Mouse (Mus musculus): Measurements from ENCODE around the gene Smyd3. TPM values are rescaled to one million over a fixed set of nuclear protein-coding genes. Genes with fewer than 3 reads are reported as not detected.

Smyd3 gene
- polyA plus RNA-seq, 1 experiment from 2014 or later, result 24.0 TPM

GRCm38 (mm10) chr1:179012273-179012672 is 505.6 kb downstream of the Smyd3 start:
- ATAC-seq (ENCODE audit: insufficient number of reproducible peaks, insufficient read depth, low FRiP score, low read depth), result no peak
- Histone ChIP-seq H3K36me3 (ENCODE audit: control insufficient read depth, insufficient read depth, low read length) (no peaks in the 10 kb centered on the region), H3K27ac (ENCODE audit: low read length) (no peak overlapping the region), H3K4me2 (replicated peaks; ENCODE audit: low read depth, low read length) (no peak overlapping the region), H3K4me1 (ENCODE audit: control insufficient read depth, insufficient read depth, low read length) (no peaks in the 10 kb centered on the region), H3K4me3 (ENCODE audit: low read depth, low read length) (no peak overlapping the region), H3K27me3 (ENCODE audit: control insufficient read depth, insufficient read depth, low read length) (no peaks in the 10 kb centered on the region), H3K9me3 (ENCODE audit: control insufficient read depth, low read depth, low read length) (no peaks in the 10 kb centered on the region), H3K9ac (replicated peaks; ENCODE audit: low read depth, low read length) (no peak overlapping the region)
- 81% methylated on average over 4 of the region's 4 CpGs for WGBS

GRCm38 (mm10) chr1:179010756-179011155 is 507.1 kb downstream of the Smyd3 start:
- Histone ChIP-seq H3K4me2 (replicated peaks; ENCODE audit: low read depth, low read length) (no peak overlapping the region), H3K9me3 (ENCODE audit: control insufficient read depth, low read depth, low read length) (no peaks in the 10 kb centered on the region), H3K27me3 (ENCODE audit: control insufficient read depth, insufficient read depth, low read length) (no peaks in the 10 kb centered on the region), H3K4me3 (ENCODE audit: low read depth, low read length) (no peak overlapping the region), H3K4me1 (ENCODE audit: control insufficient read depth, insufficient read depth, low read length) (no peaks in the 10 kb centered on the region), H3K27ac (ENCODE audit: low read length) (no peak overlapping the region), H3K9ac (replicated peaks; ENCODE audit: low read depth, low read length) (no peak overlapping the region), H3K36me3 (ENCODE audit: control insufficient read depth, insufficient read depth, low read length) (no peaks in the 10 kb centered on the region)
- 90% methylated on average over 3 of the region's 3 CpGs for WGBS
- no peak for ATAC-seq (ENCODE audit: insufficient number of reproducible peaks, insufficient read depth, low FRiP score, low read depth)

- Histone ChIP-seq H3K27me3 (ENCODE audit: control insufficient read depth, insufficient read depth, low read length) (no peaks in the 10 kb centered on the region), H3K4me3 (ENCODE audit: low read depth, low read length) (no peak overlapping the region), H3K36me3 (ENCODE audit: control insufficient read depth, insufficient read depth, low read length) (no peaks in the 10 kb centered on the region), H3K9me3 (ENCODE audit: control insufficient read depth, low read depth, low read length) (no peaks in the 10 kb centered on the region), H3K9ac (replicated peaks; ENCODE audit: low read depth, low read length) (no peak overlapping the region), H3K4me1 (ENCODE audit: control insufficient read depth, insufficient read depth, low read length) (no peaks in the 10 kb centered on the region), H3K27ac (ENCODE audit: low read length) (no peak overlapping the region), H3K4me2 (replicated peaks; ENCODE audit: low read depth, low read length) (no peak overlapping the region)
- no peak for ATAC-seq (ENCODE audit: insufficient number of reproducible peaks, insufficient read depth, low FRiP score, low read depth)
- whole genome bisulfite sequencing, result 53% methylated on average over 3 of the region's 3 CpGs
Measured at GRCm38 (mm10) chr1:179009911-179010310, 507.9 kb downstream of the Smyd3 start.

- no peak for ATAC-seq (ENCODE audit: insufficient number of reproducible peaks, insufficient read depth, low FRiP score, low read depth)
- no peak overlapping the region for H3K27ac ChIP-seq (ENCODE audit: low read length)
- no peaks in the 10 kb centered on the region for H3K36me3 ChIP-seq (ENCODE audit: control insufficient read depth, insufficient read depth, low read length)
- H3K27me3 ChIP-seq (ENCODE audit: control insufficient read depth, insufficient read depth, low read length), result no peaks in the 10 kb centered on the region
- no peak overlapping the region for H3K4me3 ChIP-seq (ENCODE audit: low read depth, low read length)
- peaks cover 4% of the 10 kb centered on the region; the same call in 1 of the 2 replicates for H3K4me1 ChIP-seq (ENCODE audit: control insufficient read depth, insufficient read depth, low read length)
- H3K4me2 ChIP-seq (replicated peaks; ENCODE audit: low read depth, low read length), result no peak overlapping the region
- H3K9ac ChIP-seq (replicated peaks; ENCODE audit: low read depth, low read length), result no peak overlapping the region
- 71% methylated on average over 7 of the region's 7 CpGs for WGBS
- no peaks in the 10 kb centered on the region for H3K9me3 ChIP-seq (ENCODE audit: control insufficient read depth, low read depth, low read length)
Measured at GRCm38 (mm10) chr1:179004133-179004866, 513.5 kb downstream of the Smyd3 start.

- Histone ChIP-seq H3K4me3 (ENCODE audit: low read depth, low read length) (no peak overlapping the region), H3K27me3 (ENCODE audit: control insufficient read depth, insufficient read depth, low read length) (no peaks in the 10 kb centered on the region), H3K36me3 (ENCODE audit: control insufficient read depth, insufficient read depth, low read length) (no peaks in the 10 kb centered on the region), H3K9me3 (ENCODE audit: control insufficient read depth, low read depth, low read length) (no peaks in the 10 kb centered on the region), H3K4me1 (ENCODE audit: control insufficient read depth, insufficient read depth, low read length) (peaks cover 4% of the 10 kb centered on the region; the same call in 1 of the 2 replicates), H3K27ac (ENCODE audit: low read length) (no peak overlapping the region), H3K4me2 (replicated peaks; ENCODE audit: low read depth, low read length) (no peak overlapping the region), H3K9ac (replicated peaks; ENCODE audit: low read depth, low read length) (no peak overlapping the region)
- 87% methylated on average over 5 of the region's 5 CpGs for WGBS
- no peak for ATAC-seq (ENCODE audit: insufficient number of reproducible peaks, insufficient read depth, low FRiP score, low read depth)
Measured at GRCm38 (mm10) chr1:179003406-179004132, 514.3 kb downstream of the Smyd3 start.

GRCm38 (mm10) chr1:178999876-179000528 is 517.8 kb downstream of the Smyd3 start:
- Histone ChIP-seq H3K27ac (ENCODE audit: low read length) (no peak overlapping the region), H3K4me3 (ENCODE audit: low read depth, low read length) (no peak overlapping the region), H3K4me1 (ENCODE audit: control insufficient read depth, insufficient read depth, low read length) (peaks cover 9% of the 10 kb centered on the region), H3K9ac (replicated peaks; ENCODE audit: low read depth, low read length) (no peak overlapping the region), H3K27me3 (ENCODE audit: control insufficient read depth, insufficient read depth, low read length) (no peaks in the 10 kb centered on the region), H3K4me2 (replicated peaks; ENCODE audit: low read depth, low read length) (no peak overlapping the region), H3K36me3 (ENCODE audit: control insufficient read depth, insufficient read depth, low read length) (no peaks in the 10 kb centered on the region), H3K9me3 (ENCODE audit: control insufficient read depth, low read depth, low read length) (no peaks in the 10 kb centered on the region)
- ATAC-seq (ENCODE audit: insufficient number of reproducible peaks, insufficient read depth, low FRiP score, low read depth), result no peak
- 52% methylated on average over 9 of the region's 9 CpGs for WGBS

GRCm38 (mm10) chr1:178997870-178998269 is 520.0 kb downstream of the Smyd3 start:
- H3K27ac ChIP-seq (ENCODE audit: low read length), result no peak overlapping the region
- H3K36me3 ChIP-seq (ENCODE audit: control insufficient read depth, insufficient read depth, low read length), result no peaks in the 10 kb centered on the region
- H3K4me3 ChIP-seq (ENCODE audit: low read depth, low read length), result no peak overlapping the region
- H3K9ac ChIP-seq (replicated peaks; ENCODE audit: low read depth, low read length), result no peak overlapping the region
- no peak for ATAC-seq (ENCODE audit: insufficient number of reproducible peaks, insufficient read depth, low FRiP score, low read depth)
- 12% methylated on average over 4 of the region's 4 CpGs for WGBS
- no peaks in the 10 kb centered on the region for H3K9me3 ChIP-seq (ENCODE audit: control insufficient read depth, low read depth, low read length)
- no peaks in the 10 kb centered on the region for H3K27me3 ChIP-seq (ENCODE audit: control insufficient read depth, insufficient read depth, low read length)
- peaks cover 9% of the 10 kb centered on the region for H3K4me1 ChIP-seq (ENCODE audit: control insufficient read depth, insufficient read depth, low read length)
- H3K4me2 ChIP-seq (replicated peaks; ENCODE audit: low read depth, low read length), result no peak overlapping the region

- no peaks in the 10 kb centered on the region for H3K36me3 ChIP-seq (ENCODE audit: control insufficient read depth, insufficient read depth, low read length)
- no peaks in the 10 kb centered on the region for H3K27me3 ChIP-seq (ENCODE audit: control insufficient read depth, insufficient read depth, low read length)
- no peak overlapping the region for H3K9ac ChIP-seq (replicated peaks; ENCODE audit: low read depth, low read length)
- no peak overlapping the region for H3K27ac ChIP-seq (ENCODE audit: low read length)
- WGBS, result 73% methylated on average over 7 of the region's 7 CpGs
- H3K4me2 ChIP-seq (replicated peaks; ENCODE audit: low read depth, low read length), result no peak overlapping the region
- no peak for ATAC-seq (ENCODE audit: insufficient number of reproducible peaks, insufficient read depth, low FRiP score, low read depth)
- peaks cover 5% of the 10 kb centered on the region; the same call in 1 of the 2 replicates for H3K4me1 ChIP-seq (ENCODE audit: control insufficient read depth, insufficient read depth, low read length)
- no peak overlapping the region for H3K4me3 ChIP-seq (ENCODE audit: low read depth, low read length)
- no peaks in the 10 kb centered on the region for H3K9me3 ChIP-seq (ENCODE audit: control insufficient read depth, low read depth, low read length)
Measured at GRCm38 (mm10) chr1:178994263-178994662, 523.6 kb downstream of the Smyd3 start.

Measured in stomach, embryonic 14.5 days (tissue).